Mouse (Mus musculus): ENCODE results near the gene Fuz.
A peak's percentile ranks its signal among the peaks of the same experiment; 100 is the strongest.

The Fuz gene

GRCm38 (mm10) chr7:44888256-44889105, 7.4 kb upstream of the Fuz start:
- no peak for DNase-seq (ENCODE audit: low spot score)

- DNase-seq (ENCODE audit: low spot score), result no peak
These were observed 5.7 kb upstream of the Fuz start for GRCm38 (mm10) chr7:44890180-44890579.

GRCm38 (mm10) chr7:44890737-44891136, 5.1 kb upstream of the Fuz start:
- no peak for DNase-seq (ENCODE audit: low spot score)

GRCm38 (mm10) chr7:44891611-44892010, 4.3 kb upstream of the Fuz start:
- no peak for DNase-seq (ENCODE audit: low spot score)

- DNase-seq (ENCODE audit: low spot score), result peak; percentile 95
These were observed 3.5 kb upstream of the Fuz start, which contains the start of gene Med25 for GRCm38 (mm10) chr7:44892276-44892921. Gene Med25 (minus strand): TSS chr7:44892712.

- DNase-seq (ENCODE audit: low spot score), result no peak
These were observed 2.7 kb upstream of the Fuz start for GRCm38 (mm10) chr7:44893197-44893596.

- no peak for DNase-seq (ENCODE audit: low spot score)
These were observed 1.7 kb upstream of the Fuz start for GRCm38 (mm10) chr7:44894175-44894574.

- DNase-seq (ENCODE audit: low spot score), result no peak
These were observed 680 bp upstream of the Fuz start for GRCm38 (mm10) chr7:44895206-44895592.

- no peak for DNase-seq (ENCODE audit: low spot score)
These were observed 620 bp downstream of the Fuz start for GRCm38 (mm10) chr7:44896499-44896898.

- DNase-seq (ENCODE audit: low spot score), result no peak
These were observed 2.7 kb downstream of the Fuz start for GRCm38 (mm10) chr7:44898607-44899006.

- no peak for DNase-seq (ENCODE audit: low spot score)
These were observed 4.8 kb downstream of the Fuz start for GRCm38 (mm10) chr7:44900632-44901031.

GRCm38 (mm10) chr7:44901230-44901722, 5.4 kb downstream of the Fuz start:
- no peak for DNase-seq (ENCODE audit: low spot score)

- DNase-seq (ENCODE audit: low spot score), result no peak
These were observed 9.6 kb downstream of the Fuz start for GRCm38 (mm10) chr7:44905430-44905829.

GRCm38 (mm10) chr7:44908706-44909476, 13.0 kb downstream of the Fuz start:
- no peak for DNase-seq (ENCODE audit: low spot score)

GRCm38 (mm10) chr7:44914396-44914795, 18.5 kb downstream of the Fuz start:
- DNase-seq (ENCODE audit: low spot score), result no peak

- DNase-seq (ENCODE audit: low spot score), result no peak
These were observed 19.4 kb downstream of the Fuz start for GRCm38 (mm10) chr7:44915314-44915713.

- no peak for DNase-seq (ENCODE audit: low spot score)
These were observed 20.3 kb downstream of the Fuz start for GRCm38 (mm10) chr7:44916191-44916590.

GRCm38 (mm10) chr7:44916881-44917280, 21.0 kb downstream of the Fuz start:
- DNase-seq (ENCODE audit: low spot score), result no peak

GRCm38 (mm10) chr7:44918219-44918618, 22.3 kb downstream of the Fuz start:
- no peak for DNase-seq (ENCODE audit: low spot score)

- DNase-seq (ENCODE audit: low spot score), result no peak
These were observed 23.2 kb downstream of the Fuz start for GRCm38 (mm10) chr7:44919127-44919526.

- DNase-seq (ENCODE audit: low spot score), result no peak
These were observed 26.7 kb downstream of the Fuz start for GRCm38 (mm10) chr7:44922530-44922929.

GRCm38 (mm10) chr7:44925468-44925867, 29.6 kb downstream of the Fuz start:
- DNase-seq (ENCODE audit: low spot score), result no peak

- no peak for DNase-seq (ENCODE audit: low spot score)
These were observed 32.7 kb downstream of the Fuz start for GRCm38 (mm10) chr7:44928570-44928969.
